Mouse (Mus musculus) MEL (cell line): ENCODE data around the gene Zfp420. TPM values are rescaled to one million over a fixed set of nuclear protein-coding genes. Genes with fewer than 3 reads are reported as not detected.

ENCODE experiments used
- DNase-seq: peaks from one replicate; pipeline ENCODE4 v3.0.0; 2011; ENCODE audit warnings: low read depth, low spot score
- H3K27ac ChIP-seq: 2 replicates; pipeline ENCODE4 v1.5.1; 2012; ENCODE audit warnings: low read depth, mild to moderate bottlenecking, control low read depth, low read length, moderate library complexity; ENCODE audit not compliant: control insufficient read depth
- H3K27me3 ChIP-seq, 2 experiments: fragments of 150-350 bp in 1 of 2; sonication (generic) in 1 of 2; 2 replicates each; pipeline ENCODE4 v1.6.1; 2012; ENCODE audit warnings: low read length in 2 of 2, mild to moderate bottlenecking in 2 of 2, improper control_type of control experiment in 1 of 2, moderate library complexity in 1 of 2; ENCODE audit not compliant: insufficient read depth in 2 of 2, control insufficient read depth in 1 of 2
- H3K36me3 ChIP-seq, 2 experiments: 2 replicates each; pipeline ENCODE4 v1.6.1; 2012 to 2014; ENCODE audit warnings: low read length in 2 of 2, improper control_type of control experiment in 1 of 2, inconsistent platforms in 1 of 2, mild to moderate bottlenecking in 1 of 2; ENCODE audit not compliant: insufficient read depth in 2 of 2, control insufficient read depth in 1 of 2
- H3K4me1 ChIP-seq, 2 experiments: fragments of 150-350 bp in 1 of 2; sonication (generic) in 1 of 2; 2 replicates each; pipeline ENCODE4 v1.6.1; 2012; ENCODE audit warnings: low read length in 2 of 2, improper control_type of control experiment in 1 of 2, mild to moderate bottlenecking in 1 of 2; ENCODE audit not compliant: insufficient read depth in 2 of 2, control insufficient read depth in 1 of 2
- H3K4me3 ChIP-seq, 2 experiments: fragments of 150-350 bp in 1 of 2; sonication (generic) in 1 of 2; 2 replicates each; pipeline ENCODE4 v1.5.1; 2012; ENCODE audit warnings: low read depth in 2 of 2, low read length in 2 of 2, mild to moderate bottlenecking in 2 of 2, moderate library complexity in 2 of 2, control low read depth in 1 of 2, improper control_type of control experiment in 1 of 2; ENCODE audit not compliant: control insufficient read depth in 1 of 2, insufficient read depth in 1 of 2
- H3K79me2 ChIP-seq: 2 replicates; pipeline ENCODE4 v1.6.1; 2012; ENCODE audit warnings: mild to moderate bottlenecking, low read length, moderate library complexity; ENCODE audit not compliant: control insufficient read depth, poor library complexity, insufficient read depth
- H3K9ac ChIP-seq: 2 replicates; pipeline ENCODE4 v1.6.1; 2012; ENCODE audit warnings: low read depth, mild to moderate bottlenecking, control low read depth, low read length, moderate library complexity; ENCODE audit not compliant: control insufficient read depth, poor library complexity, severe bottlenecking
- H3K9me3 ChIP-seq: fragments of 150-350 bp; sonication (generic); replicated peaks from 2 replicates; pipeline ENCODE4 v1.6.1; 2012; ENCODE audit warnings: mild to moderate bottlenecking, low read length, improper control_type of control experiment, moderate library complexity; ENCODE audit not compliant: insufficient read depth
- CHD1 ChIP-seq: IDR thresholded peaks from 2 replicates; pipeline ENCODE4 v1.6.1; 2012; ENCODE audit warnings: low read depth, mild to moderate bottlenecking, inconsistent platforms, low read length, improper control_type of control experiment
- CTCF ChIP-seq, 3 experiments: IDR thresholded peaks in 2 of 3; conservative IDR thresholded peaks in 1 of 3; 2 replicates each; pipeline ENCODE4 v1.5.1; 2011 to 2012; ENCODE audit warnings: low read length in 3 of 3, low read depth in 2 of 3, mild to moderate bottlenecking in 2 of 3, improper control_type of control experiment in 1 of 3, inconsistent platforms in 1 of 3, mixed read lengths in 1 of 3, moderate library complexity in 1 of 3; ENCODE audit not compliant: control insufficient read depth in 1 of 3, insufficient read depth in 1 of 3, poor library complexity in 1 of 3, severe bottlenecking in 1 of 3
- E2F4 ChIP-seq: IDR thresholded peaks from 2 replicates; pipeline ENCODE4 v1.6.1; 2011; ENCODE audit warnings: low read depth, low read length, improper control_type of control experiment, borderline replicate concordance
- ELF1 ChIP-seq: IDR thresholded peaks from 2 replicates; pipeline ENCODE4 v1.6.1; 2014; ENCODE audit warnings: low read depth, mild to moderate bottlenecking, inconsistent platforms, low read length, improper control_type of control experiment, moderate library complexity
- ETS1 ChIP-seq: IDR thresholded peaks from 2 replicates; pipeline ENCODE4 v1.6.1; 2012; ENCODE audit warnings: low read depth, mild to moderate bottlenecking, inconsistent platforms, low read length, improper control_type of control experiment, moderate library complexity
- GABPA ChIP-seq: IDR thresholded peaks from 2 replicates; pipeline ENCODE4 v1.6.1; 2012; ENCODE audit warnings: low read depth, mild to moderate bottlenecking, inconsistent platforms, low read length, improper control_type of control experiment, moderate library complexity
- HCFC1 ChIP-seq: IDR thresholded peaks from 2 replicates; pipeline ENCODE4 v1.6.1; 2012; ENCODE audit warnings: low read depth, mild to moderate bottlenecking, inconsistent platforms, low read length, improper control_type of control experiment, moderate library complexity
- KAT2A ChIP-seq: conservative IDR thresholded peaks from 2 replicates; pipeline ENCODE4 v1.6.1; 2012; ENCODE audit warnings: low read depth, low read length, improper control_type of control experiment, inconsistent platforms
- MAFK ChIP-seq: IDR thresholded peaks from 2 replicates; pipeline ENCODE4 v1.6.1; 2011; ENCODE audit warnings: low read depth, mild to moderate bottlenecking, low read length, improper control_type of control experiment, borderline replicate concordance
- MXI1 ChIP-seq: IDR thresholded peaks from 2 replicates; pipeline ENCODE4 v1.6.1; 2011; ENCODE audit warnings: mild to moderate bottlenecking, low read depth, low read length, improper control_type of control experiment
- MYC ChIP-seq: IDR thresholded peaks from 2 replicates; pipeline ENCODE4 v1.6.1; 2011; ENCODE audit warnings: low read depth, mild to moderate bottlenecking, low read length, improper control_type of control experiment, moderate library complexity
- NRF1 ChIP-seq: IDR thresholded peaks from 2 replicates; pipeline ENCODE4 v1.6.1; 2014; ENCODE audit warnings: low read depth, mild to moderate bottlenecking, inconsistent platforms, low read length, improper control_type of control experiment, moderate library complexity; ENCODE audit not compliant: poor library complexity, insufficient read depth, severe bottlenecking
- POLR2A ChIP-seq, 2 experiments: IDR thresholded peaks; 2 replicates each; pipeline ENCODE4 v1.6.1; 2011 to 2012; ENCODE audit warnings: low read length in 2 of 2, mild to moderate bottlenecking in 2 of 2, control low read depth in 1 of 2, improper control_type of control experiment in 1 of 2, low read depth in 1 of 2, moderate library complexity in 1 of 2; ENCODE audit not compliant: control insufficient read depth in 1 of 2, insufficient read depth in 1 of 2, poor library complexity in 1 of 2
- SIN3A ChIP-seq: IDR thresholded peaks from 2 replicates; pipeline ENCODE4 v1.6.1; 2012; ENCODE audit warnings: low read length, improper control_type of control experiment, inconsistent platforms
- TAL1 ChIP-seq: IDR thresholded peaks from 2 replicates; pipeline ENCODE4 v1.6.1; 2012; ENCODE audit warnings: mild to moderate bottlenecking, inconsistent platforms, low read length, moderate library complexity, mixed read lengths
- UBTF ChIP-seq: IDR thresholded peaks from 2 replicates; pipeline ENCODE4 v1.6.1; 2012; ENCODE audit warnings: low read depth, mild to moderate bottlenecking, inconsistent platforms, low read length, improper control_type of control experiment, moderate library complexity, borderline replicate concordance; ENCODE audit not compliant: insufficient read depth
- USF2 ChIP-seq, 2 experiments: IDR thresholded peaks; 2 replicates each; pipeline ENCODE4 v1.6.1; 2011 to 2012; ENCODE audit warnings: improper control_type of control experiment in 2 of 2, low read length in 2 of 2, borderline replicate concordance in 1 of 2, inconsistent platforms in 1 of 2, low read depth in 1 of 2, mild to moderate bottlenecking in 1 of 2; ENCODE audit not compliant: insufficient read depth in 1 of 2
- ZMIZ1 ChIP-seq: IDR thresholded peaks from 2 replicates; pipeline ENCODE4 v1.6.1; 2012; ENCODE audit warnings: low read depth, mild to moderate bottlenecking, inconsistent platforms, low read length, improper control_type of control experiment, moderate library complexity
- polyA plus RNA-seq, 2 experiments: library from polyadenylated mRNA; stranded (reverse) in 1 of 2; unstranded in 1 of 2; fragments of >175 nt in 1 of 2; fragments of >200 nt in 1 of 2; gene quantifications; 2 replicates each; pipeline versions ENCODE4 v1.2.1 to v1.2.4; 2012; ENCODE audit warnings: low replicate concordance in 2 of 2, low read depth in 1 of 2; ENCODE audit not compliant: insufficient read length in 2 of 2, insufficient read depth in 1 of 2, missing spikeins in 1 of 2
- total RNA-seq: library from RNA; depleted of rRNA; stranded (reverse); fragments of 300-350 nt; gene quantifications from 2 replicates; pipeline ENCODE4 v1.2.3, GENCODE M21; 2012

Zfp420 gene
- total and polyA plus RNA-seq, 3 experiments = 3.2 to 4.2 TPM; not detected in 1

GRCm38 (mm10) chr7:29815910-29816429 is 43.8 kb upstream of the Zfp420 start, which contains the start of gene Zfp790 (continued):
- TF ChIP-seq GABPA (no peak), USF2 (IDR thresholded peaks at IDR 0.05; ENCODE audit: borderline replicate concordance in 1 of 2, insufficient read depth in 1 of 2, low read depth in 1 of 2, low read length in 2 of 2) (no peak), POLR2A (IDR thresholded peaks at IDR 0.05; ENCODE audit: control insufficient read depth in 1 of 2, insufficient read depth in 1 of 2, low read depth in 1 of 2, low read length in 2 of 2, poor library complexity in 1 of 2) (peak; percentile 63 to 82), TAL1 (no peak), MAFK (no peak), ZMIZ1 (peak; percentile 76), NRF1 (peak; percentile 51; the same call in 1 of the 2 replicates), E2F4 (no peak), CTCF (IDR thresholded peaks at IDR 0.05 in 2 of 3, conservative IDR thresholded peaks at IDR 0.05 in 1 of 3; ENCODE audit: control insufficient read depth in 1 of 3, insufficient read depth in 1 of 3, low read depth in 2 of 3, low read length in 3 of 3, poor library complexity in 1 of 3, severe bottlenecking in 1 of 3) (no peak), MYC (peak; percentile 95), CHD1 (no peak)

GRCm38 (mm10) chr7:29818619-29819254 is 41.0 kb upstream of the Zfp420 start:
- peaks cover 6% of the 10 kb centered on the region in 2 experiments for H3K4me1 ChIP-seq
- peak overlapping the region; percentile 20 for H3K27ac ChIP-seq
- TF ChIP-seq HCFC1 = peak; percentile 95
- TF ChIP-seq ELF1 = peak; percentile 90
- TF ChIP-seq UBTF = no peak
- no peak for TF ChIP-seq CTCF (IDR thresholded peaks at IDR 0.05 in 2 of 3, conservative IDR thresholded peaks at IDR 0.05 in 1 of 3; ENCODE audit: control insufficient read depth in 1 of 3, insufficient read depth in 1 of 3, low read depth in 2 of 3, low read length in 3 of 3, poor library complexity in 1 of 3, severe bottlenecking in 1 of 3)
- no peak for TF ChIP-seq CHD1
- TF ChIP-seq MYC = 0 out of 2 replicates have a peak, but pooled peaks have one; percentile 35
- TF ChIP-seq SIN3A = peak; percentile 89
- 0 out of 2 replicates have a peak, but pooled peaks have one; percentile 3 for TF ChIP-seq ETS1
- TF ChIP-seq KAT2A = peak; percentile 87
- peak; percentile 45; the same call in 1 of the 2 replicates for TF ChIP-seq MXI1
- TF ChIP-seq, all 39 proteins: peak for 7
- no peaks in the 10 kb centered on the region for H3K27me3 ChIP-seq
- peaks cover 0 to 8% of the 10 kb centered on the region in 2 experiments; a peak in 2 of 4 replicates for H3K36me3 ChIP-seq
- H3K4me3 ChIP-seq = peak overlapping the region; percentile 62 to 75
- DNase-seq = peak; percentile 90
- 0 out of 2 replicates have a peak, but pooled peaks cover 2% of the 10 kb centered on the region for H3K79me2 ChIP-seq
- peak overlapping the region; percentile 68 for H3K9ac ChIP-seq
- H3K9me3 ChIP-seq = no peaks in the 10 kb centered on the region
